Mouse (Mus musculus) small intestine, adult 2 months (tissue): ENCODE measurements at regions not wholly inside any gene's neighbourhood (a gene's known extent, or its start where the extent isn't known, plus 50 kb on each side); places are given as distances from the start of the nearest gene placed in this dataset.

Experiments
- CTCF ChIP-seq: fragments of 200-500 bp; IDR thresholded peaks from 2 replicates; pipeline ENCODE4 v1.5.1; 2012; ENCODE audit warnings: low read depth, mild to moderate bottlenecking, control low read depth, inconsistent platforms, low read length, moderate library complexity, mixed read lengths; ENCODE audit not compliant: insufficient replicate concordance, insufficient read length; ENCODE audit errors: extremely low read depth
- POLR2A ChIP-seq: fragments of 200-500 bp; IDR thresholded peaks from 2 replicates; pipeline ENCODE4 v1.6.1; 2012; ENCODE audit warnings: low read depth, mild to moderate bottlenecking, control low read depth, inconsistent platforms, low read length, moderate library complexity

GRCm38 (mm10) chr13:59970430-59970829, 147.5 kb upstream of the Tut7 start:
- TF ChIP-seq POLR2A (no peak), CTCF (no peak)
